Mouse (Mus musculus): Measurements from ENCODE around the gene Hdac11.
A peak's percentile ranks its signal among the peaks of the same experiment; 100 is the strongest.

Hdac11 gene

GRCm38 (mm10) chr6:91169129-91169528, 12.7 kb downstream of the Hdac11 start:
- DNase-seq (ENCODE audit: low spot score in 2 of 2) = no peak

GRCm38 (mm10) chr6:91171396-91171895, 15.0 kb downstream of the Hdac11 start:
- DNase-seq (ENCODE audit: low spot score in 2 of 2) = no peak

- no peak for DNase-seq (ENCODE audit: low spot score in 2 of 2)
Observed at GRCm38 (mm10) chr6:91172381-91172780, 15.9 kb downstream of the Hdac11 start.

- DNase-seq (ENCODE audit: low spot score in 2 of 2) = peak; percentile 67 to 70
Observed at GRCm38 (mm10) chr6:91173221-91173880, 16.9 kb downstream of the Hdac11 start.

- DNase-seq (ENCODE audit: low spot score in 2 of 2) = no peak
Observed at GRCm38 (mm10) chr6:91174211-91174610, 17.7 kb downstream of the Hdac11 start.

GRCm38 (mm10) chr6:91180767-91181171, 24.3 kb downstream of the Hdac11 start:
- DNase-seq (ENCODE audit: low spot score in 2 of 2) = no peak

- DNase-seq (ENCODE audit: low spot score in 2 of 2) = no peak
Observed at GRCm38 (mm10) chr6:91181320-91181719, 24.9 kb downstream of the Hdac11 start.

GRCm38 (mm10) chr6:91182075-91182490, 25.6 kb downstream of the Hdac11 start:
- DNase-seq (ENCODE audit: low spot score in 2 of 2) = no peak

GRCm38 (mm10) chr6:91183041-91183440, 26.6 kb downstream of the Hdac11 start:
- no peak for DNase-seq (ENCODE audit: low spot score in 2 of 2)

GRCm38 (mm10) chr6:91183980-91184379, 27.5 kb downstream of the Hdac11 start:
- DNase-seq (ENCODE audit: low spot score in 2 of 2) = no peak

- DNase-seq (ENCODE audit: low spot score in 2 of 2) = no peak
Observed at GRCm38 (mm10) chr6:91184776-91185175, 28.3 kb downstream of the Hdac11 start.

- no peak for DNase-seq (ENCODE audit: low spot score in 2 of 2)
Observed at GRCm38 (mm10) chr6:91185502-91185901, 29.0 kb downstream of the Hdac11 start.

- DNase-seq (ENCODE audit: low spot score in 2 of 2) = no peak
Observed at GRCm38 (mm10) chr6:91186161-91186931, 29.9 kb downstream of the Hdac11 start.

- no peak for DNase-seq (ENCODE audit: low spot score in 2 of 2)
Observed at GRCm38 (mm10) chr6:91186934-91187333, 30.5 kb downstream of the Hdac11 start.

- no peak for DNase-seq (ENCODE audit: low spot score in 2 of 2)
Observed at GRCm38 (mm10) chr6:91187871-91188270, 31.4 kb downstream of the Hdac11 start.

- DNase-seq (ENCODE audit: low spot score in 2 of 2) = no peak
Observed at GRCm38 (mm10) chr6:91189971-91190370, 33.5 kb downstream of the Hdac11 start.

GRCm38 (mm10) chr6:91191465-91191864, 35.0 kb downstream of the Hdac11 start:
- no peak for DNase-seq (ENCODE audit: low spot score in 2 of 2)

- DNase-seq (ENCODE audit: low spot score in 2 of 2) = no peak
Observed at GRCm38 (mm10) chr6:91192421-91192820, 36.0 kb downstream of the Hdac11 start.

GRCm38 (mm10) chr6:91192851-91193545, 36.5 kb downstream of the Hdac11 start:
- no peak for DNase-seq (ENCODE audit: low spot score in 2 of 2)

- no peak for DNase-seq (ENCODE audit: low spot score in 2 of 2)
Observed at GRCm38 (mm10) chr6:91198456-91198855, 42.0 kb downstream of the Hdac11 start.

- peak; percentile 57 to 88 for DNase-seq (ENCODE audit: low spot score in 2 of 2)
Observed at GRCm38 (mm10) chr6:91200429-91201188, 44.1 kb downstream of the Hdac11 start.

Data from cerebellum, postnatal 4 days (tissue).